Mouse (Mus musculus) liver, adult 2 months (tissue): Measurements from ENCODE around the gene Slc12a7.

ENCODE experiments used
- CTCF ChIP-seq: fragments of 200-500 bp; IDR thresholded peaks from 2 replicates; pipeline ENCODE4 v1.5.1; 2011; ENCODE audit warnings: low read depth, low read length, control low read depth
- POLR2A ChIP-seq: fragments of 200-500 bp; IDR thresholded peaks from 2 replicates; pipeline ENCODE4 v1.6.1; 2011; ENCODE audit warnings: low read length, control low read depth; ENCODE audit not compliant: insufficient read depth; ENCODE audit errors: extremely low read depth

GRCm38 (mm10) chr13:73833809-73834208, 100.9 kb downstream of the Slc12a7 start:
- TF ChIP-seq CTCF (no peak), POLR2A (no peak)
